Mouse (Mus musculus) T-helper 17 cell (primary cell): ENCODE results near the gene Mbd6.

Experiments used
- in situ Hi-C, 2 experiments: fragments of 300-600 bp; cut with MboI, MseI; formaldehyde crosslinking; loops; 1 replicate in 1 of 2; 2 replicates in 1 of 2; pipeline ENCODE4 v1.15.1; 2025; ENCODE audit warnings: high pct_unique_total_duplicates in 2 of 2

Gene Mbd6

GRCm38 (mm10) chr10:127266112-127267091 is 22.4 kb downstream of the Mbd6 start, which contains the start of gene Dctn2:
Gene Dctn2, plus strand, starts transcription at chr10:127266368.
- in situ Hi-C loops = no loop called here

DNA sequence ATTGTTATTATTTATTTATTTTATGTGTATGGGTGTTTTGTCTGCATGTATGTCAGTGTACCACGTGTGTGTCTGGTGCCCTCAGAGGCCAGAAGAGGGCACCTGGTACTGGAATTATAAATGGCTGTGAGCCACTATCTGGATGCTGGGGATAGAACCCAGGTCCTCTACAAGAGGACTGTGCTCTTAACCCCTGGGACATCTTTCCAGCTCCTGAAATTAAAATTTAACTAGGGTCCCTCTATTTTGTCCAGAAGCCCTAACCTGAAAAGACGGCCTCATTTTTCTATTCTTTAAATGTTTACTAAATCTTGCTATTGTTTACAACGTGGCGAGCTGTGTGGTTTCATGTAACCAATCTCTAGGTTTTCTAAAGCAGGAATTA is 23.1 kb downstream of the Mbd6 start:
- in situ Hi-C loops = no loop called here

GRCm38 (mm10) chr10:127264971-127265370 is 23.8 kb downstream of the Mbd6 start:
- in situ Hi-C loops = no loop called here

DNA sequence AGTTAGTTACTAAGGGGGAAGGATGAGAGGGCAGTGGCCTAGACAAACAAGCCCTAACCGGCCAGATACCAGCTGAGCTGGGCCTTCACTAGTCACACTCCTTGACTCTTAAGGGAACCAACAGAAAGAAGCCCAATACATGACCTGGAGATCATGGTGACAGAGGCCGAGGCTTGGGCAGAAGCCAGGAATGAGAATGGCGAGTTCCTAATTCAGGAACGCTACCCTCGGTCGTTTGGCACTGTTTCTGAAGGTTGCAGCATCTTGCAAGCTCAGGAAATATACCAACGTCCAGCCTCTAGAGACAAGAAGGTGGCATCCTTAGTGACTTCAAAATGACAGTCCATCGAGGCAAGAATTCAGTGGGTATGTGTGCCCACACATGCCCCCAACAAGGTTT is 24.5 kb downstream of the Mbd6 start:
- in situ Hi-C loops = no loop called here

DNA sequence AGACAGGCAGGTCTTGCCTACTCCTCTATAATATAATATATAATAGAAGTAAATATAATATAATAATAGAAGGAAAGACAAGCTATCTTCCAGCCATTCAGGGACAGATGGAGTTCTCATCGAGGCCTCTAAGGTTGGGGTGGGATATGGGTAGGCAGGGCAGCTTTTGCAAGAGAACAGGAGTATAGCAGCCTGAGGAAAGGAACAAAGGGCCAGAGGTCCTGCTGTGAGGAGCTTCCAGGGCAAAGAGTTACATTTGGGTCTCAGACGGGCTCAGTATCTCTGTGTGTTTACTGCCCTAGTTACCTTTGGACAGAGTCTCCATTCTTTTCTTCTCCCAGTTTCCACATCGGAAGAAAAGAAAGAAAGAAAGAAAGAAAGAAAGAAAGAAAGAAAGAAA is 25.2 kb downstream of the Mbd6 start:
- in situ Hi-C loops = no loop called here

DNA sequence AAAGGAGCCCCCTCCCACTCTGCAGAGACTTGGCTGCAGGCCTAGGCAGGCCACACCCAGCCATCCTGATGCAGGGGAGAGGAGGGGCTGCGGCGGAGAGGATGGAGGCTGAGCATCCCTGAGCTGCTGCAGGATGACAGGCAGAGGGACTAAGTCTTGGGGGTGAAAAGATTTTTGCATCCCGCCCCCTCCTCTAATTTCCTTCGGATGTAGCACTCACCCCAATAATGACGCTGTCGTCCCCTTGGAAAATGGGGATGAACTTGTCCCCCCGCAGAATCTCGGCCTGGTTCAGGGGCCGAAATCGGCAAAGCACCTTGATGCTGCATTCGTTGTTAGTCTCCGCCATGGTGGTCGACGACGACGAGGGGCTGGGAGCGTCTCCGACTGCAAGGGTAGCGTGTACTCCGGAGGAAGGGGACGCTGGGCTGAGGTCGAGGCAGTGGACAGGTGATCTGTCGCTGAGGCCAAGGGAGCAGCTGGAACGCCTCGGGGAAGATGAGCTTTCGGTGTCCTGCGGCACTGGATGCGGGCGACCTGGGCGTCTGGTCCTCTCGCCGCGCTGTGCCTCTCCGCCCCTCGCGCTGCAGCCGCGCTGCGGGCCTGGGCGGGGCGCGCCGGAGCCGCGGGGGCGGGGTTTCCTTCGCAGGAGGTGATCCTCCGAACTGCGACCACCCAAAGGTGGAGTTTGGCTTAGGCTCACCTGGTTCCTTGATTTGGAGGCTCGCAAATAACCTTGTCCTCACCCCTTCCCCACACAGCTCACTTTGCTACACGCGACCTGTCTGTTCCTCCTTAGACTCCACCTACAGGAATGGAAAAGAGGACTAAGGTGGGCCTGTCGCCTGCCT is 26.0 kb downstream of the Mbd6 start, which contains the start of gene Kif5a:
Gene Kif5a (minus strand): TSS at position 801 of the 851 bp plus-strand sequence.
- in situ Hi-C loops = no loop called here

DNA sequence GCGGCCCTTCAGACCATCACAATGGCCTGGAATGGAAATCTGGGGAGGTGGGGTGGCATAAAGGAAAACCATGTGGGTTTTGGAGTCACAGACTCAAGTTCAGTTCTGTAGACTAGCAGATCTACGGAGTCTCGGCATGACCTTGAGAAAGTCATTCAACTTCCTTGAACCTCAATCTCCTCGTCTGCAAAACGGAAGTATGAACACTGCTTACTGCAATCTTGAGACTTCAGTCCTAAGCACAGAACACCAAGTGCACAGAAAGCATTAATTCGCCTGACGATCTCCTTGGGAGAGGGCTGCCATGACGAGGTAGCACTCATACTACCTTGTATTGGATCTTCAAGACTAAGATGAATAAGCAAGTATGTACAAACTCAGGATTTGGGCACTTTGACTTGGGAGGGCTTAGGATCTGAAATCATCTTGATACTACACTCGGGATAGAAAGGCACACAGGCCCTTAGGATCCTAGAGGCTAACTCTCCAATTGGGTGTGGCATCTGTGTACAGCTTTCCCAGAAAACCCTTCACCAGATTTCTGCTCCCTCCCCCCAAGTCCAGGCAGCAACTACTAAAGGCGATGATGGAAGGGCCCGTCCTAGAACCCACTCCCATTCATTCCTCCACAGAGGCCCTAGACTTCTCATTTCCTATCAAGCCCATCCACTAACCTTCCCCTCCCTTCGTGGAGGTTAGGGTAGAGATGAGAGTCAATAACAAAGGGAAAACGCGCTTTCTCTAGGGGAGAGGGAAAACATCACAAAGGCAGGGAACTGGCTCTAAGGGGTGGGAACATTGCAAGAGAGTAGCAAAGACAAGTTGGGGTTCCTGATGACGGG is 26.9 kb downstream of the Mbd6 start:
- in situ Hi-C loops = no loop called here

- in situ Hi-C loops = no loop called here
These were observed 30.3 kb downstream of the Mbd6 start for GRCm38 (mm10) chr10:127258489-127258888.

GRCm38 (mm10) chr10:127257790-127258189 is 31.0 kb downstream of the Mbd6 start:
- in situ Hi-C loops = no loop called here

DNA sequence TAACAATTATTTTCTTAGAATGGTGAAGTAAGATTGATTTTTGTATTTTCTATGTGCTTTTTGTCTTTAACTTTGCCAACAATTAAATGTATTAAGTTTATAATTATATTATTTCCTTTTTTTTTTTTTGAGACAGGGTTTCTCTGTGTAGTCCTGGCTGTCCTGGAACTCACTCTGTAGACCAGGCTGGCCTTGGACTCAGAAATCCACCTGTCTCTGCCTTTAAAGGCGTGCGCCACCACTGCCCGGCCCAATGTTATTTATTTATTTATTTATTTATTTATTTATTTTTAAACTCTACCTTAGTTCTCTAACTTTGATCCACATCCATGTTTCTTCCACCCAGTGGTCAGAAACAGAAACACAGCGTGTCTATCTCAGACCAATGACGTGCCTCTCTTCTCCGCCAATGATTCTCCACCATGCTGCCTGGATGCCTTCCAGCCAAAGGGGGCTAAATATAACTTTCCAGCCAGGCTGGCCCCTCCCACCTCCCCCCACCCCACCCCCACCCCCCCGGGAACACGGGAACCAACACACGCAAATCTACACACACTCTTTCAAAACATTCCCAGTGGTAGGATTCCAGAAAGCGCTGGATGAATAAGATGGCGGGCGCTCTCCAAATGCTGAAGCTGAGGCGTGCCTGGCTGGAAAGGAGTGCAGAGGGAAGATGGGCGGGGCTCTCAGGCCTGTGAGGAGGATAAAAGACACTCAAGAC is 33.0 kb downstream of the Mbd6 start:
- in situ Hi-C loops = no loop called here

GRCm38 (mm10) chr10:127250810-127251209 is 38.0 kb downstream of the Mbd6 start:
- in situ Hi-C loops = no loop called here

GRCm38 (mm10) chr10:127238241-127238824 is 50.5 kb downstream of the Mbd6 start:
- in situ Hi-C loops = no loop called here

- in situ Hi-C loops = no loop called here
These were observed 52.3 kb downstream of the Mbd6 start for GRCm38 (mm10) chr10:127236541-127236940.

DNA sequence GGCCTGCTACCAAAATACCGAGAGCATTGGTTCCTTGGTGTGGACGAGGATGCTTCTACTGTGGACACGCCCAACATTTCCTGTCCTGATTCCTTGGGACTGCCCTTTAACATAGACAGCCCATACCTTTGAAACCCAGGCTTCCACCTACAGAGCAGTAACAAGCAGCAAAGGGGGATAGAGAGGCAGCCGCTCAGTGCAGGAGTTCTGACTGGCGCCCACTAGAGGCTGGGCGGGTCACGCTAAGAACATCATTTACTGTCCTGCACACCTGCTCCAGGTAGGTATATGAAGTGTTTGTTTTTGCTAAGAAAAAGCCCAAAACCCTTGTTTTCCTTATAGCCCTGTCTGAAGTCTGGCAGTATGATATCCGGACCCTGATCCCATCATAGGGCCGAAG is 55.7 kb downstream of the Mbd6 start:
- in situ Hi-C loops = loop anchor here (5.0 kb wide), 1 partner anchor 56 kb away; no protein-coding TSS in a partner anchor
